Mouse (Mus musculus) neural tube, embryonic 11.5 days (tissue): ENCODE data around the gene Alyref. TPM values are rescaled to one million over a fixed set of nuclear protein-coding genes. Genes with fewer than 3 reads are reported as not detected.

Experiments
- ATAC-seq: fragments of 200-750 bp; cut with Nextera tagmentation; 2 replicates; pipeline ENCODE4 v1.8.0; 2017; ENCODE audit warnings: moderate number of reproducible peaks, mild to moderate bottlenecking, moderate TSS enrichment, moderate library complexity; ENCODE audit not compliant: insufficient read depth, low FRiP score, low TSS enrichment
- DNase-seq: peaks from one replicate; pipeline ENCODE4 v3.0.0-alpha.2; 2015; ENCODE audit warnings: low spot score
- H3K27ac ChIP-seq: fragments of 300-500 bp; sonication (generic); 2 replicates; pipeline ENCODE4 v1.5.1; 2014; ENCODE audit warnings: low read depth, mild to moderate bottlenecking, low read length
- H3K27me3 ChIP-seq: fragments of 300-500 bp; sonication (generic); 2 replicates; pipeline ENCODE4 v1.6.1; 2014; ENCODE audit warnings: mild to moderate bottlenecking, low read length, mixed read lengths; ENCODE audit not compliant: control insufficient read depth, insufficient read depth
- H3K36me3 ChIP-seq: fragments of 300-500 bp; sonication (generic); 2 replicates; pipeline ENCODE4 v1.6.1; 2014; ENCODE audit warnings: mild to moderate bottlenecking, low read length, moderate library complexity, mixed read lengths; ENCODE audit not compliant: control insufficient read depth, insufficient read depth
- H3K4me1 ChIP-seq: fragments of 300-500 bp; sonication (generic); 2 replicates; pipeline ENCODE4 v1.6.1; 2014; ENCODE audit warnings: low read length, mixed read lengths; ENCODE audit not compliant: control insufficient read depth, insufficient read depth
- H3K4me2 ChIP-seq: fragments of 300-500 bp; sonication (generic); 2 replicates; pipeline ENCODE4 v1.6.1; 2014; ENCODE audit warnings: low read depth, mild to moderate bottlenecking, moderate library complexity
- H3K4me3 ChIP-seq: fragments of 300-500 bp; sonication (generic); 2 replicates; pipeline ENCODE4 v1.5.1; 2014; ENCODE audit warnings: low read depth, low read length
- H3K9ac ChIP-seq: fragments of 300-500 bp; sonication (generic); 2 replicates; pipeline ENCODE4 v1.6.1; 2014; ENCODE audit warnings: mild to moderate bottlenecking, low read length
- H3K9me3 ChIP-seq: fragments of 300-500 bp; sonication (generic); 2 replicates; pipeline ENCODE4 v1.6.1; 2016; ENCODE audit warnings: low read length; ENCODE audit not compliant: control insufficient read depth
- WGBS: fragments of 180-500 bp; shearing (Covaris S2); extraction: QIAGEN DNeasy Blood & Tissue Kit; methylation state at CpG from one replicate; pipeline ENCODE4 v1.1.7; 2014; 5-methylcytosine and 5-hydroxymethylcytosine counted together
- polyA plus RNA-seq: library from polyadenylated mRNA; unstranded; fragments of >200 nt; fragmentation: Nextera tagmentation; extraction: Ambion mirVana; gene quantifications from 2 replicates; pipeline ENCODE4 v1.2.1, GENCODE M21; 2014

The Alyref gene
- polyA plus RNA-seq, 1 experiment from 2014 or later: 669 TPM

DNA sequence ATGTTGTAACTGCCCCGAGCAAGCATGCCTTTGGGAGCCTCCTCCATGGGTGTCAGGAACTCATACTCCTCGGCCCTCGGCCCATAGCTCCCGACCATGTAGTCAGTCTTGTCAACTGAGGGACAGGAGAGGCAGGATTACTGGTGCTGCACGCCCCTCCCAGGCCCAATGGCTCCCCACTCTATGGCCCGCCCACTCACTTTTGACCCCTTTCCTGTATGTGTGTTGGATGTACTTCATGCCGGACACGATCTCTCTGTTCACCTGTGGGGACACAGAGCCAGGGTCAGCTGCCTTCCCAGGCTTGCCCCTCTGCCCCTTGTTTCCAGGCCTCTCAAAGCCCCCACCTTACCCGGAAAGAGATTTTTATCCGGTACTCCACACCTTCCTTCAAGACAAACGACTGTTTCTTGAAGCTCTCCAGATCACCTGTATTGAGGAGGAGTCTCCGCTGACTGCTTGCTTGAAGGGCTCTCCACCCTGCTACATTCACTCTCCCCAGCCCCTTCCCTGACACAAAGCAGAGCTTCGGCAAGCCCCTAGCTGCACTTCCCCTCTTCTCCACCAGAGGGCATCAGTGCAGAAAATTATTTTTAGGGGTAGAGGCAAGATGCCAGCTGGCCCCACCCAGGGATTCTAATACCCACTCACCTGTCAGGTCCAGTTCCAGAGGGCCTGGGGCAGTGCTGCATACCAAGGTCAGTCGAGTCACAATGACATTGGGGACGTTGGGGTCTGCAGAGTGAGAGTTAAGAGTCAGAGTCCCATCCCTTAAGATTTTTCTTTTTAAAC is 18.7 kb downstream of the Alyref start:
- peaks cover 8% of the 10 kb centered on the region for H3K4me1 ChIP-seq
- H3K27ac ChIP-seq: no peak overlapping the region
- ATAC-seq (no peak), DNase-seq (peak; percentile 86)
- H3K27me3 ChIP-seq: no peaks in the 10 kb centered on the region
- peaks cover 23% of the 10 kb centered on the region for H3K36me3 ChIP-seq
- peak overlapping the region; percentile 98 for H3K4me3 ChIP-seq
- WGBS: 66% methylated on average over 15 of the region's 15 CpGs
- peaks cover 3% of the 10 kb centered on the region; the same call in 1 of the 2 replicates for H3K9me3 ChIP-seq
- H3K4me2 ChIP-seq: peak overlapping the region; percentile 96
- no peak overlapping the region for H3K9ac ChIP-seq

DNA sequence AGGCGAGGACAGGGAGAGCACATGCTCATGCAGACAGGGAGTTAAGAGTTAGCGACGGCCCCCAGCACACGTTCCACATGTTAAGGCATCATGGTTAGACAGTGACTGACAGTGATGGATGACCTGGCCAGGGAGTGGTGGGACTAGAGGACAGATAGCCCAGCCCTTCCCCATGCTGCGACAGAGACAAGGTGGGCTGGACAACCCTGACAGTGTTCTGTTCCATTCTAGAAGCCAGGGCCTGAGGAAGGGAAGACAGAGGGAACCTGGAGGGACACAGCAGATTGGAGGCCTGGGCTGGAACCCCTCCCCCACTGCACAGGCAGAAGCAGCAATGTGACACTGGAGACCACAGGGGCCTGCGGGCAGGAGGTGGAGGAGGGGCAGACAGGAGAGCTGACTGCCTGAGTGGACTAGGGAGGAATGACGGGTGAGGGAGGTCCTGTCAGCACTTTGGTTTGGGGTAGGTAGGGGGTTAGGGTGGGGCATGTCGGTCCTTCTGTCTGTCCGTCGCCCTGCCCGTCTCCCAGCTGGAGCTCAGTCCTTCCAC is 19.4 kb downstream of the Alyref start:
- Histone ChIP-seq H3K4me3 (no peak overlapping the region), H3K36me3 (peaks cover 21% of the 10 kb centered on the region), H3K4me1 (peaks cover 13% of the 10 kb centered on the region), H3K9ac (peak overlapping the region; percentile 26; the same call in 1 of the 2 replicates), H3K4me2 (no peak overlapping the region), H3K27ac (no peak overlapping the region), H3K27me3 (no peaks in the 10 kb centered on the region), H3K9me3 (peaks cover under 1% of the 10 kb centered on the region; the same call in 1 of the 2 replicates)
- ATAC-seq (no peak), DNase-seq (no peak)
- WGBS: 86% methylated on average over 11 of the region's 11 CpGs

DNA sequence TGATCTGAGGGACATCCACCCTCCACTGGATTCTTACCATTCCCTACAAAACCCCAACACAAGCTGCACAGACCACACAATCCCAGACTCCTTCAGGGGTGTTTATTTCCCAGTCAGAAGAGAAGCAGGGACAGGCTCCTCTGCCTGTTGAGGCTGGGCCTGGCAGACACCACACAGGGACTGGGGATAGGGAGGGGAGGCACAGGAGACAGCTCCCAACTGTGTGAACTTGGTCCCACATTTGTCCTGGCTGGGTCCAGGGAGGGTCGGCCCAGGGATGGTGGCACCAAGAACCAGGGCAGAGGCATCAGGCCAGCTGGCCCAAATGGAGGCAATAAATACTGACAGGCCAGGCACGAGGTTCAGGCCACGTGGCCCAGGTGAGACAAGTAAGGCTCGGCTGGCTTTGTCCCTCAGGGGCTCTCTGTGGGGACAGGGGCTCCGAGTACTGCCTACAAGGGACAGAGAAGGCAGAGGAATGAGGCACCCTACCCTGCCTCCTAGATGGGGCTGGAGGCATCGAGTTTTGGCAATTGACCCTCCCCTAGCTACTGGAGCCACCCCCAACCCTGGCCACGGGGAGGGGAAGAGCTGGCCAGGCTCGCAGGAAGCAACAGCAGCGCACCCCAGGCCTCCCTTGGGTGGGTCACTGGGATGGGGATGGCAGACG is 20.0 kb downstream of the Alyref start:
- H3K9ac ChIP-seq: no peak overlapping the region
- peaks cover 13% of the 10 kb centered on the region for H3K4me1 ChIP-seq
- H3K27ac ChIP-seq: no peak overlapping the region
- H3K4me2 ChIP-seq: no peak overlapping the region
- H3K9me3 ChIP-seq: no peaks in the 10 kb centered on the region
- ATAC-seq: no peak
- H3K27me3 ChIP-seq: no peaks in the 10 kb centered on the region
- H3K36me3 ChIP-seq: peaks cover 20% of the 10 kb centered on the region
- WGBS: 85% methylated on average over 10 of the region's 10 CpGs
- H3K4me3 ChIP-seq: no peak overlapping the region
- DNase-seq: no peak

DNA sequence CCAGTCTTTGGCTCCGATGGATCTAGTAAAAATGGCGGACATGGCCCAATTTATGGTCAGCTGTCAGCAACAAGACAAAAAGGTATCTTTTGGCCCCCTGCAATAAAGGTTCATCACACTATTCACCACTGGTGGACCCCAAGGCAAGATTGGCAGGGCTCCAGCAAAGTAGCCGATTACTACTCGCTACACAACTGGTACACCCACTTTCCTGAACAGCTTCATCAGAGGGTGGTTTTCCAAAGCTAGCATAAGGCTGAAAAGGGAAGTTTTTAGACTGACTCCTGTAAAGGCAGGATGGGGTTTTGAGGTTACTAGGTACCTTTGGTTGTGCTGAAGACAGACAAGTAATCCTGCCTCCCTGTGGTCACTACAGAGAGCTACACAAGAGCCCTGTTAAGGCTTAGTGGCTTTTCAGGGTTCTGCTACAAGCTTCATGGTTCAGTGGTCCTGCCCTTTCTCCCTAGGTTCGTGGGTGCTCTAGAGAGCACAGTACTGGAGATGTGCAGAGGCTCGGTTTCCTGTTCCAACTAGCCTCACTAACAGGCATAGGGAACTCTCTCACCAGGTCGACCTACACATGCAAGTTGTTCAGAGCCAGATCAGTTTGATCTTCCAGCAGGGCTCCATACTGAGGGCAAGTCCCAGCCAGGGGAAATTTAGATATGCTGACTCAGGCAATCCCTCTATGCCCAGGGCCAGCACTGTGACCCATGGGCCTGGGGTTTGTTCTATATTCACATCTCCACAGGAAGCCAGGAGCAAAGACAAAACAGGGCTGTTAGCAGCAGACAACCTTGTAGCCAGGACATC is 20.7 kb downstream of the Alyref start:
- Histone ChIP-seq H3K9me3 (no peaks in the 10 kb centered on the region), H3K9ac (no peak overlapping the region), H3K4me3 (no peak overlapping the region), H3K4me2 (no peak overlapping the region), H3K36me3 (peaks cover 20% of the 10 kb centered on the region), H3K27ac (no peak overlapping the region), H3K4me1 (peaks cover 13% of the 10 kb centered on the region), H3K27me3 (no peaks in the 10 kb centered on the region)
- DNase-seq (no peak), ATAC-seq (no peak)
- WGBS: 83% methylated on average over 7 of the region's 7 CpGs

DNA sequence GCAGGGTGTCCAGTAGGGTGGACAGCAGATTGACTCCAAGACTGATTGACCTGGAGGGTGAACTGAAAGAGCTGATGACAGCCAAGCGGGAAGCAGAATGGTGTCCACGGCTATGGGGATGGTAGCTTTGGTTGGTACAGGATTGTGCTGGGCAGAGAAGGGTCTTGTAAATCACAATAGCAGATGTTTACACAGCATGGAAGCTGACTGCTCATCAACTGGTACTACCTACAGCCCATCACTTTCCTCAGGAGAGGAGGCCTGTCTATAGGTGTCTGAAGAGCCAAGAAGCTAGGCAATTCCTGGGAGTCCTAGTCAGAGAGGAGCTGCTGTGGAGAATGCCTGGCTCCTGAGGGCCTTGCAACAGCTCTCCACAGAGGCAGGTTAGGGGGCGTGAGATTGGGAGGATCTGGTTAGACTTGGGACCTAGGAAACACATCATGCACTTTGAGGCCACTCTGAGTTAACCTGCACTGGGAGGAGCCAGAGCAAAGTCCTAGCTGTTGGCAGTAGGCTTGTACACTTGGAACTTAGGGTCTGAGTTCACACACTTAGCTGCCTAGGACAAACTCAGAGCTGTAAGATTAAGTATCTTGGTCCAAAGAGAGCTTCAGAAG is 21.7 kb downstream of the Alyref start:
- H3K36me3 ChIP-seq: peaks cover 20% of the 10 kb centered on the region
- DNase-seq: no peak
- H3K4me3 ChIP-seq: no peak overlapping the region
- 87% methylated on average over 3 of the region's 3 CpGs for WGBS
- H3K4me1 ChIP-seq: peaks cover 18% of the 10 kb centered on the region
- H3K4me2 ChIP-seq: no peak overlapping the region
- no peak for ATAC-seq
- H3K9ac ChIP-seq: no peak overlapping the region
- no peaks in the 10 kb centered on the region for H3K27me3 ChIP-seq
- no peak overlapping the region for H3K27ac ChIP-seq
- H3K9me3 ChIP-seq: no peaks in the 10 kb centered on the region

DNA sequence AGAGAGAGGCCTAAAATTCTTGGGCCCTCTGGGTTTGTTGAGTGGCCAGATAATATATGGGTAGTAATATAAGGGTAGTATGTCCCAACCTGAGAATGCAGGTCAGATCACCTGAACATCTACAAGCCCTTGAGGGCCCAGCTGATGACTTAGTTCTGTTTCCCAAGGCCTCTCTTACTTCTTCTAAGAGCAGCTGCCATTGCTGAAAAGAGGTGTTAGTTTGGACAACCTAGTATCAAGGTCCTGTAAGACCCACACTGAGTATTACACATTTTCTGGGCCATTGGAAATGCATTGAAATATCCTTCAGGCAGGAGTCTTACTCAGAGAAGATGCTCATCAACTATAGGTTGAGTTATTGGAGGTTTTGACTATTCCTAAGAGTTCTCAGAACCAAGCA is 22.2 kb downstream of the Alyref start:
- H3K36me3 ChIP-seq: peaks cover 20% of the 10 kb centered on the region
- H3K27ac ChIP-seq: no peak overlapping the region
- ATAC-seq (no peak), DNase-seq (no peak)
- no peak overlapping the region for H3K4me3 ChIP-seq
- H3K27me3 ChIP-seq: no peaks in the 10 kb centered on the region
- no peak overlapping the region for H3K4me2 ChIP-seq
- H3K9me3 ChIP-seq: no peaks in the 10 kb centered on the region
- peaks cover 21% of the 10 kb centered on the region for H3K4me1 ChIP-seq
- H3K9ac ChIP-seq: no peak overlapping the region

DNA sequence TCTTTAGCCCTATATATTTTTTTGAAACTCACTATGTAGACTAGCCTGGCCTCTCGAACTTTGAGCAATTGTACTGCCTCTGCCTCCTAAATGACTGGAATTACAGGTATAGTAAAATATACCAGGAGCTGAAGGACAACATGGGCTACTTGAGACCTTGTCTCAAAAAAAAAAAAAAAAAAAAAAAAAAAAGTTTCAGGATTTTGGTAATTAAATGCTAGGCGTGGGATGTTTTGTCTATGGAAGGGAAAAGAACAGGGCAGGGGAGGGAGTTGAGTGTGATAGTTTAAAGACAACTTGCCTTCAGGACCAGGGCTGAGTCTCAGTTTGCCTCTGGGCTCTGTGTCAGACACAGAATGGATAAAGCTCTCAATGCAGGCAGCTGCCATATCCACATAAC is 23.1 kb downstream of the Alyref start:
- 74% methylated on average over 2 of the region's 2 CpGs for WGBS
- ATAC-seq (no peak), DNase-seq (no peak)
- Histone ChIP-seq H3K4me1 (peaks cover 18% of the 10 kb centered on the region), H3K9me3 (no peaks in the 10 kb centered on the region), H3K4me3 (peak overlapping the region; percentile 90; the same call in 1 of the 2 replicates), H3K27me3 (no peaks in the 10 kb centered on the region), H3K4me2 (no peak overlapping the region; the same call in 1 of the 2 replicates), H3K36me3 (peaks cover 25% of the 10 kb centered on the region), H3K9ac (no peak overlapping the region), H3K27ac (no peak overlapping the region)

DNA sequence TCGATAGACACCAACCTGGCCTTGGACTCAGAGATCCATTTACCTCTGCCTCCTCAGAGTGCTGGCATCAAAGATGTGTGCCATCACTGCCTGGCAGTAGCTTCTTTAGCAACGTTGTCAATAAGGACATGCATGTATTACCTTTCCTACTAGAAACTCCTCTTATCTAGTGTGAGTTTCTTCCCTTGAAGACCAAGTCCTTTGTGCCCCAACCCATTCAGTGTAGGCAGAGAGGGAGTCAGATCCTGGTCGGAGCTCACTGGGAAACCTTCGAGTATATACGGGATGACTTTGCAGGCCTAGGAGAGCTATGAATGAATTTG is 23.9 kb downstream of the Alyref start:
- DNase-seq: no peak
- peak overlapping the region; percentile 92 for H3K4me2 ChIP-seq
- H3K36me3 ChIP-seq: peaks cover 26% of the 10 kb centered on the region
- H3K27me3 ChIP-seq: no peaks in the 10 kb centered on the region
- peak overlapping the region; percentile 90 for H3K9ac ChIP-seq
- no peak for ATAC-seq
- H3K4me3 ChIP-seq: peak overlapping the region; percentile 90
- H3K27ac ChIP-seq: no peak overlapping the region
- H3K4me1 ChIP-seq: peaks cover 15% of the 10 kb centered on the region
- WGBS: 48% methylated on average over 5 of the region's 5 CpGs
- no peaks in the 10 kb centered on the region for H3K9me3 ChIP-seq
